Mouse (Mus musculus): ENCODE measurements around the gene Ssh1.

DNA sequence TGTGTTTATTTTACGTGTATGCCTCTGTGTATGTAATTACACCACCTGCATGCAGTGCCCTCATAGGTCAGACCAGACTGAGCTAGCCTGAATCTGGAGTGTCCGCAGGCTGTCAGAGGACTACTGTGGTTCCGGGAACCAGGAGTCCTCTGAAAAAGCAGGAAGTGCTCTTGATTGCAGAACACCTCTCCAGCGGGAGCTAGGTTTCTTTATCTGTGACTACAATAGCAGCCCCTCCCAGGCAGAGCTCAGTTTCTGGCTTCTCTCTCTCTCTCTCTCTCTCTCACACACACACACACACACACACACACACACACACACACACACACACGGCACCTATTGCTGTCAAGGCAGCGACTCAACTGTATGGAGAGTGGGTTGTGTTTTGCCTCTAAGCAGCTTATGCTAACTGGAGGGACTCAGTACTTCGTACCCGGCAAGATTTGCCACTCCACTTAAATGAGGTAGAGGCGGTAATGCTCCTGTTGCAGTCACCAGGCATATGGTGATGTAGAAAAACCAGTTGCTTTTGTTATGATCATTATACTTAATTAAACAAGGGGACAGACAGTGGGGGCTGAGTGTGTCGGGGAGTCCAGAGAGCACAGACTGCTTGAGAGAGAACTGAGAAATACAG lies 83.5 kb downstream of the Ssh1 start:
- TF ChIP-seq SMC3 (IDR thresholded peaks at IDR 0.05; ENCODE audit: low read depth, low read length) (no peak), CTCF (conservative IDR thresholded peaks at IDR 0.05 in 1 of 2, IDR thresholded peaks at IDR 0.05 in 1 of 2; ENCODE audit: low read depth in 2 of 2, low read length in 2 of 2) (no peak), ZC3H11A (IDR thresholded peaks at IDR 0.05; ENCODE audit: low read depth, low read length) (no peak), E2F4 (IDR thresholded peaks at IDR 0.05; ENCODE audit: insufficient replicate concordance, low read depth, low read length) (no peak), GABPA (IDR thresholded peaks at IDR 0.05; ENCODE audit: insufficient replicate concordance, low read depth, low read length) (no peak), EP300 (IDR thresholded peaks at IDR 0.05; ENCODE audit: low read length) (no peak), POLR2A (IDR thresholded peaks at IDR 0.05; ENCODE audit: low read depth, low read length) (no peak), MAZ (IDR thresholded peaks at IDR 0.05; ENCODE audit: low read depth, low read length) (no peak), ZNF384 (IDR thresholded peaks at IDR 0.05; ENCODE audit: low read depth, low read length) (no peak), CHD2 (IDR thresholded peaks at IDR 0.05; ENCODE audit: low read length) (no peak), ZKSCAN1 (IDR thresholded peaks at IDR 0.05; ENCODE audit: borderline replicate concordance, low read depth, low read length) (no peak), RCOR1 (conservative IDR thresholded peaks at IDR 0.05; ENCODE audit: low read depth, low read length) (no peak), TCF12 (IDR thresholded peaks at IDR 0.05; ENCODE audit: low read depth, low read length) (no peak)

Measured in CH12.LX (cell line).